Comparison of ENCODE assay signal across 23 mouse cellular contexts in the genomic region with DNA sequence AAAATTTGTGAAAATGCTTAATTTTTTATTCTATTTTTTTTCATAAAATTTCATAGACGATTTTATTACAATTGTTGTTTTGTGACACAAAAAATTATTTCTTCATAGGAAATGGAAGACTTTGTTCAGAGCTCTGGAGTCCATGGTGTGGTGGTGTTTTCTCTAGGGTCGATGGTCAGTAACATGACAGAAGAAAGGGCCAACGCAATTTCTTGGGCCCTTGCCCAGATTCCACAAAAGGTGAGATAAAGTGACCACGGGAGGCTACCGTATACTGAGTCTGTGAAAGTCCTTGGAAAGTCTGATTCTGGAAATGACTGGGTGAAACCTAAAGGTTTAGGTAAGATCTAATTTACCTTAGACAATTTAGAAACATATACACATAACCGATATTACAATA. TPM values are rescaled to one million over a fixed set of nuclear protein-coding genes. Genes with fewer than 3 reads are reported as not detected.
"Had no signal": no experiment of that assay in that cellular context is flagged by ENCODE, and none has a peak within 500 bp of the region (broad histone marks: within the 10 kb centered on the region; RNA-seq: fewer than 3 reads in every experiment).

No protein-coding gene starts in this region.

- H3K36me3 ChIP-seq: midbrain, embryonic 10.5 days; midbrain, embryonic 12.5 days; neural tube, embryonic 13.5 days; neural tube, embryonic 15.5 days had no signal

- ATAC-seq: midbrain, embryonic 16.5 days had no signal

- H3K9ac ChIP-seq: lung, embryonic 14.5 days; midbrain, embryonic 12.5 days; neural tube, embryonic 13.5 days; neural tube, embryonic 15.5 days had no signal

- H3K9me3 ChIP-seq: midbrain, embryonic 10.5 days; midbrain, embryonic 12.5 days; neural tube, embryonic 13.5 days; neural tube, embryonic 15.5 days had no signal

- H3K4me2 ChIP-seq: lung, embryonic 14.5 days; midbrain, embryonic 12.5 days; neural tube, embryonic 13.5 days; neural tube, embryonic 15.5 days had no signal

- H3K4me3 ChIP-seq: midbrain, embryonic 10.5 days; midbrain, embryonic 12.5 days; myocyte; neural tube, embryonic 13.5 days; neural tube, embryonic 15.5 days had no signal

- H3K4me1 ChIP-seq: midbrain, embryonic 10.5 days; midbrain, embryonic 12.5 days; neural tube, embryonic 13.5 days; neural tube, embryonic 15.5 days had no signal

- H3K27me3 ChIP-seq: midbrain, embryonic 12.5 days; neural tube, embryonic 13.5 days; neural tube, embryonic 15.5 days had no signal

- DNase-seq: lung, embryonic 14.5 days; lung, postnatal 10 days; lung, postnatal 4 days; midbrain, embryonic 14.5 days; retina, postnatal 1 day; right cerebral cortex, adult 18-20 months; right cerebral cortex, postnatal 25 days; right cerebral cortex, postnatal 4 days; spleen, adult 18-20 months; thymus, adult 18-20 months; thymus, postnatal 14 days; thymus, postnatal 36 days had no signal

- H3K27ac ChIP-seq: midbrain, embryonic 10.5 days; midbrain, embryonic 12.5 days; neural tube, embryonic 13.5 days; neural tube, embryonic 15.5 days had no signal

RNA-seq across cellular contexts. Expression of a gene that starts 4.1 kb away (rescaled TPM):
- total RNA-seq: megakaryocyte, adult 5-6 weeks; megakaryocyte-erythroid progenitor cell, adult 5-6 weeks had no signal
- polyA plus RNA-seq: lung, embryonic 14.5 days; lung, embryonic 16.5 days; midbrain, embryonic 10.5 days; midbrain, embryonic 12.5 days; midbrain, embryonic 14.5 days; midbrain, embryonic 16.5 days; myocyte; neural tube, embryonic 11.5 days; neural tube, embryonic 13.5 days; neural tube, embryonic 15.5 days; thymus, postnatal 0 days had no signal
